Mouse (Mus musculus) v-Abl transformed pro-B cells (cell line): ENCODE data around the gene Nlrp4c.

ENCODE experiments used
- in situ Hi-C, 2 experiments: fragments of 400-800 bp; cut with MboI; formaldehyde crosslinking; loops; one replicate each; pipeline ENCODE4 v1.15.1; 2025; ENCODE audit not compliant: unreplicated experiment in 2 of 2

Gene Nlrp4c

GRCm38 (mm10) chr7:6044861-6045260 lies at the start of gene Nlrp4c:
Gene Nlrp4c, plus strand, starts transcription at chr7:6045161.
- in situ Hi-C loops: no loop called here

- in situ Hi-C loops: no loop called here
These were observed 34.1 kb upstream of the Nlrp4c start, which contains the start of gene Vmn1r65 for GRCm38 (mm10) chr7:6010910-6011309. Gene Vmn1r65, minus strand, starts transcription at chr7:6011010.

DNA sequence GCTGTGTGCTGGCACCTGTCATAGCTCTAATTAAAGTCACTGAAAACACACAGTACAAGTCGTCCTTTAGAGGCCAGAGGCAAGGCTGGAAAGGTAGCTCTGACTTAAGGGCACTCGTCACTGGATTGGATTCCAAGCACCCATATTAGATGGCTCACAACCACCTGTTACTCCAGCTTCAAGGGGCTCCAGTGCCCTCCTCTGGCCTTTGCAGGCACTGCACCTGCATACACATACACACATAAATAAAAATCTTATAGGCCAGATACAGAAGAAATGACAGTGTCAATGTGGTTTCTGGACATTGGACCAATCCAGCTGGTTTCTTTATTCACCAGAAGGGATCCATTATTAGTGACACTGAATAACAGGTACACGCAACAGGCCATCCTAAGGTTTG lies 74.5 kb downstream of the Nlrp4c start:
- in situ Hi-C loops: no loop called here

DNA sequence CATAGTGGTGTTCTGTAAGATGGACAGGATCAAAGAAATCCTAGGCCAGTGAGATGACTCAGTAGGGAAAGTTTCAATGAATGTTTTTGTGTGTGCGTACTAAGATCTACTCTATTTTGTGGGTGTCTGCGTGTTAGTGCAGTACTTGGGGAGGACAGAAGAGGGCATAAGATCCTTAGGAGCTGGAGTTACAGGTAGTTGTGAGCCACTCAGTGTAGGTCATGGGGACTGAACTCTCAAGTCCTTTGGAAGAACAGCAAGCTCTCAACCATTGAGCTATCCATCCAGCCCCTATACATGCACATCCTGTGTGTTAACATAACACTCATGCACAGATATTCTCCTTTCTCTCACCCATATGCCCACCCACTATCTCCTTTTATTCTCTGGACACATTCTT lies 75.1 kb downstream of the Nlrp4c start:
- in situ Hi-C loops: loop anchor here in 1 of 2 experiments (10.0 kb wide), 1 partner anchor 1175 kb away; no protein-coding TSS in a partner anchor

DNA sequence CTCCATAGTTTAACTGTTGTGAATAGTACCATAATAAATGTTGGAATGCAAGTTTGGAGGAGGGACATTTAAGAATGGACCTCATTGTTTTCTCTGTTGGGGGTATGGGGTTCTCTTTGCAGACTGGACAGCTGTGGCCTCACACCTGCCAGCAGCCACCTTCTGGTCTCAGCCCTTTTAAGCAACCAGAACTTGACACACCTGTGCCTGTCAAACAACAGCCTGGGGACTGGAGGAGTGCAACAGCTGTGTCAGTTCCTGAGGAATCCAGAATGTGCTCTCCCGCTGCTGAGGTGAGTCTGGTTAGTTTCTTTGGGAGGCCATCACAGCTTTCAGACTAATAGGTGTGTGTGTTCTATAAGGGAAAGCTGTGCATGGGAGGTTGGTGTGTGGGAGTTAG lies 76.2 kb downstream of the Nlrp4c start:
- in situ Hi-C loops: loop anchor here in 1 of 2 experiments (10.0 kb wide), 1 partner anchor 1176 kb away; no protein-coding TSS in a partner anchor

GRCm38 (mm10) chr7:6126690-6127448 lies 81.9 kb downstream of the Nlrp4c start:
- in situ Hi-C loops: loop anchor here (5.0 to 10.0 kb wide), 2 partner anchors 65 to 1182 kb away; no protein-coding TSS in a partner anchor

- in situ Hi-C loops: no loop called here
These were observed 85.4 kb downstream of the Nlrp4c start for GRCm38 (mm10) chr7:6130346-6130745.

DNA sequence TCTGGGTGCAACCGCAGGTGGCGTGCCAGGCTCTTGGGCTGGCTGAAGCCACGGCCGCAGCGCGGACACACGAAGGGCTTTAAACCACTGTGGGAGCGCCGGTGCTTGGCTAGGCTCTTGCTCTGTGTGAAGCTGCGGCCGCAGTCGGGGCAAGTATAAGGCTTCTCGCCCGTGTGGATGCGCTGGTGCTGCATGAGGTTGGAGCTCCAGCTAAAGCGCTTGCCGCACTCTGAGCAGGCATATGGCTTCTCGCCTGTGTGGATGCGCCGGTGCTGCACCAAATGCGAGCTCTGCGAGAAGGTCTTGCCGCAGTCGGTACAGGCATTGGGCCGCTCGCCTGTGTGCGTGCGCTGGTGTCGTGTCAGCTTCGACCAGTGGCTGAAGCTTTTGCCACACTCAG lies 87.7 kb downstream of the Nlrp4c start:
- in situ Hi-C loops: no loop called here

DNA sequence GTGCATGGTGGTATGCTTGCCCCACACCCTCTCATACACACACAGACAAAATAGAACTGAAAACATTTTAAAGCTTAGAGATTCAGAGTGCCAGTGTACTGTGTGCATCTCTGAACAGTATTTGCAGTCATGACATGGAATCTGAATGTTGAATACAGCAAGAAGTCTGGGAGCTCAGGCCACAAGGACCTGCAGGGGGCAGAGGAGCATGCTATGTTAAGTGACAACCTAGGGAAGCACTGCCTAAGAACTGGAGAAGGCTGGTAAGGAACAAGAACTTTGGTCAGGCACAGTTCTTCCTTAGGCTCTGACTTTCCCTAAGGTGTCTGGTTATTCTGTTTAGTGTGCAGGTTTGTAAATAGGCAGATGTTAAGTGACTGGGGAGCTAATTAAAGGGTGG lies 91.5 kb downstream of the Nlrp4c start:
- in situ Hi-C loops: no loop called here

- in situ Hi-C loops: no loop called here
These were observed 94.3 kb downstream of the Nlrp4c start for GRCm38 (mm10) chr7:6139295-6139694.

DNA sequence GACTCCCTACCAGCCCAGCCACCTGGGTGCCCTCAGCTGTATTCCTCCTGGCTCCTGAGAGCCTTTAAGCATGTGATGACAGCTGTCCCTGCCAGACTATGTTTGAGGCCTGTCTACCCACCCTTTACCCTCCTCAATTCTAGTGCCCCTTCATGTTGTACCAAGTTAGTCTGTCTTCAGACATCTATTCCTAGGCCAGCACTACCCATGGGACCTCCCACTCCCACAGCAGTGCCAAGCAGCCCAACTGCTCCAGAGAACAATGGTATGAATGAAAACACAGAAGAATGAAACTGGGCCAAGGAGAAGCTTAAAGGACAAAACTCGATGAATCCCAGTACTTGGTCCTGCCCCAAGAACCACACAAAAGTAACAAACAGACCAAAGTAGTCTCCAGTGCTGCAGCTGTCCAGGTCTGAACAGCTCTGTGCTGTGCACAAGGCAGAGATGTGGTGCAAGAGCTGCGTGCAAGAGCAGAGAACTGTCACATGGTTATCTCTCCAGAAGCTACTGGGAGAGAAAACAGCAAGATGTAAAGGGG lies 99.1 kb downstream of the Nlrp4c start:
- in situ Hi-C loops: no loop called here

DNA sequence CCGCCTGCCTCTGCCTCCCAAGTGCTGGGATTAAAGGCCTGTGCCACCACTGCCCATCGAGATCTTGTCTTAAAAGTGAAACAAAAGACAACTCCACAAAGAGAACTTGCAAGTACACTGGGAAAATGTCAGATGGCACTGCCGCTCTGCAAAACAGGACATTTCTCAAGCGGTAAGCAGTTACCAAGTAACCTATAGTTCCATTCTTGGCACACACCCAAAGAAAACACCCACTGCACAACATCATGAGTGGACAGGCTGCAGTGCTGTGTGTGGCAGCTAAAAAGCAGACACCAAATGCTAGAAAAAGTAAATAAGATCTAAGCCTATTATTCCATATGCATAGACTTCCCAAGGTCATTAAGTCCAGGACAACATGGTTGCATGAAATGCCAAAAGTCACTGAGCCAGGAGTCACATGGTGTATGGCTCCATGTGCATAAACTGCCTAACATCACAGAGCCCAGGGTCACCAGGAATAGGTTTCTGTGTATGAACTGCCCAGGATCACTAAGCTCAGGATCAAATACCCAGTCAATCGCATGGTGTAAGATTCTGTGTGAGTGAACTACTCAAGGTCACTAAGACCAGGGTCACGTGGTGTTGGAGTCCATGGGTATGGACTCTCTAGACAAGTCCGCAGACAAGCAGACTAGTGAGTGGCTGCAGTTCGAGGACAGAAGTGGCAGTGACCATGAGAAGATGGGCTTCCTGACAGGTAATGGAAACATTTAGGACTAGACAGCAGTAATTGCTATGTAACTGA lies 100.6 kb downstream of the Nlrp4c start:
- in situ Hi-C loops: no loop called here

GRCm38 (mm10) chr7:6146194-6146981 lies 101.4 kb downstream of the Nlrp4c start:
- in situ Hi-C loops: no loop called here

DNA sequence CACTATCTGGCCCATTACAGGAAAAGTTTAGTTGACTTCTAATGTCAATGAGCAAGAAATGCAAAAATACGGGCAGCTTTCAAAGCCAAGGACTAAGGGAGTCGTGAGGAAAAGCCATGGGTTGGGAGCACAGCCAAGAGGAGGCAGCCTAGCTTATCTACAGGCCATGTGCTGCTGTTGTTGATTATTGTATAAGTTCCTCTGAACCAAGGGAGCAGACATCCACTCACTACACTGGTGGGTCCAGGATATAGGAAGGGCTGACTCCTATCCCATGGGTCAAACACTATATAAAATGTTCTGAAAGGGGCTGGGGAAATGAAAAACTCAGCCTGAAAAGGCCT lies 102.0 kb downstream of the Nlrp4c start:
- in situ Hi-C loops: no loop called here

GRCm38 (mm10) chr7:6147688-6148087 lies 102.7 kb downstream of the Nlrp4c start:
- in situ Hi-C loops: no loop called here

DNA sequence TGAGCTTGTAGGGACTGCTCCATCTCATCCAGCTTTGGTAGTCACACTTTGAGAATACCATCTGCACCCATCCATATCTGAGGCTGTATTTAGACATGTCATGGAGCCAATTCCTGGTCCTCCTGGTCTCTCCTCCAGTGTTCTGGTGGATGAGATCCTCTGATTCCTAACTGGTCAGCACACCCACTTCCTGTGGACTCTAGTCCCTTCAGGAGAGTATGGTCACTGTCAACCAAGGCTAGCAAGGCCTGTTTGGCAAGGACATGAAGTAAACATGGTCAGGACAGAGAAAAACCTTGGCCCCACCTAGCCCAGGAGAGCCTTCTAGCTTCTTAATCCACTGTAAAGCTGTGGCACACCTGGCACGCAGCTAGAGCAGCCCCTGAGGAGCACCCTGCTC lies 106.3 kb downstream of the Nlrp4c start:
- in situ Hi-C loops: loop anchor here (10.0 to 25.0 kb wide), 6 partner anchors 134 to 1144 kb away; partner anchors contain the start of genes Zfp667 (in 2 of the 2), 4632433K11Rik (in 1 of the 2), Fiz1 (in 1 of the 2) and Gm44973 (in 1 of the 2)

DNA sequence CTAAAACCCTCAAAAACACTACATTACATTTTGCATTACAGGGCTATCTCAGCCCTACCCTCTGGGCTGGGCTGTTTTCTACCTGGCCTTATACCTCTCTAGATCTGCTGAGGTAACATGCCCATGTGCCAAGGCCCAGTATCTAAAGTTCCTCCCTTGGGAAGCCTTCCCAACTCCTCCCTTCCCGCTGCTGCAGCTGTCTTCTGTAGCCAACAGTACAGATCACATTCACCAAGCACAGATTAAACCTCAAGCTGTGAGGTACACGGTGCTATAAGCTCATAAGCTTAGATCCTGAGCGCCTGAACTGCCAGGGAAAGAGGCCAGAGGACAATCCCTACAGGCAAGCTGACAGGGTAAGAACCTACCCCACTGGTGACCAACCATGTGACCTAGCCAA lies 107.1 kb downstream of the Nlrp4c start:
- in situ Hi-C loops: loop anchor here (10.0 to 25.0 kb wide), 6 partner anchors 133 to 1143 kb away; partner anchors contain the start of genes Zfp667 (in 2 of the 2), 4632433K11Rik (in 1 of the 2), Fiz1 (in 1 of the 2) and Gm44973 (in 1 of the 2)

GRCm38 (mm10) chr7:6153131-6153530 lies 108.2 kb downstream of the Nlrp4c start:
- in situ Hi-C loops: loop anchor here (10.0 to 25.0 kb wide), 6 partner anchors 132 to 1142 kb away; partner anchors contain the start of genes Zfp667 (in 2 of the 2), 4632433K11Rik (in 1 of the 2), Fiz1 (in 1 of the 2) and Gm44973 (in 1 of the 2)

- in situ Hi-C loops: loop anchor here (10.0 to 25.0 kb wide), 6 partner anchors 131 to 1141 kb away; partner anchors contain the start of genes Zfp667 (in 2 of the 2), 4632433K11Rik (in 1 of the 2), Fiz1 (in 1 of the 2) and Gm44973 (in 1 of the 2)
These were observed 109.2 kb downstream of the Nlrp4c start for GRCm38 (mm10) chr7:6154164-6154563.
